Mouse (Mus musculus): ENCODE measurements around the gene Rbl1. TPM values are rescaled to one million over a fixed set of nuclear protein-coding genes. Genes with fewer than 3 reads are reported as not detected.

The Rbl1 gene
- polyA plus RNA-seq, 1 experiment, result 4.1 TPM

DNA sequence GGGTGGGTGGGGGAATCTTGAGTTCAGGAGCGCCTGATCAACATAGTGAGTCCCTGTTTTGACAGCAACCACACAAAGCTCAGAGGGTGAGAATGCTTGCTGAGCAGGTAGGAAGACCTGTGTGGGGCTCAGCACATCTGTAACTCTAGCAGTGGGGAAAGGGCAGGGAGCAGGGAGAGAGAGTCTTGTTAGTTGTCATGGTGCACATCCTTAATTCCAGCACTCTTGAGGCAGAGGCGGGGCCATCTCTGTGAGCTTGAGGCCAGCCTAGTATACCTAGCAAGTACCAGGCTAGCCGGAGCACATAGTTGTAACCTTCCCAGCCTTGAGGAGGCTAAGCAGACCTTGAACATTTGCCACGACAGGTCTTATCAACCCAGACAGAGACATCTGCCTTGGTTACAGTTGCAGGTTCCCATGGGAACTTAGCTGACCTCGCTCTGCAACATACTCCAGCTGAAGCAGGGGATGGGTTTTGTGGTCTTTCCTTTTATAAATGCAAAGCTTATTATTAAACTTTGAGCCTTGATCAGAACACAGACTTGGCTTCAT is 65.0 kb downstream of the Rbl1 start:
- TF ChIP-seq SRF (IDR thresholded peaks at IDR 0.05; ENCODE audit: control insufficient read depth, insufficient read length, low read depth), result no peak
- TF ChIP-seq CEBPB (IDR thresholded peaks at IDR 0.05; ENCODE audit: insufficient read depth, poor library complexity, severe bottlenecking), result no peak
- no peak for TF ChIP-seq USF1 (IDR thresholded peaks at IDR 0.05; ENCODE audit: low read depth)
- TF ChIP-seq REST (IDR thresholded peaks at IDR 0.05; ENCODE audit: insufficient read depth, insufficient read length), result no peak
- TF ChIP-seq E2F4 (IDR thresholded peaks at IDR 0.05; ENCODE audit: insufficient read depth), result no peak
- TF ChIP-seq TCF3 (IDR thresholded peaks at IDR 0.05; ENCODE audit: insufficient read length, low read depth), result no peak
- no peak for TF ChIP-seq MYOG (IDR thresholded peaks at IDR 0.05; ENCODE audit: control insufficient read depth in 1 of 3, insufficient read depth in 1 of 3, insufficient read length in 2 of 3, low read depth in 2 of 3)
- TF ChIP-seq TCF12 (IDR thresholded peaks at IDR 0.05; ENCODE audit: insufficient read depth, poor library complexity, severe bottlenecking), result no peak
- TF ChIP-seq POLR2A (IDR thresholded peaks at IDR 0.05; ENCODE audit: insufficient read length, low read depth), result no peak
- TF ChIP-seq MYOD1 (IDR thresholded peaks at IDR 0.05; ENCODE audit: control insufficient read depth in 1 of 3, insufficient read length in 2 of 3, low read depth in 2 of 3), result no peak
- no peak for TF ChIP-seq POLR2AphosphoS2 (IDR thresholded peaks at IDR 0.05; ENCODE audit: insufficient read length, low read depth)
- no peak for TF ChIP-seq MAX (IDR thresholded peaks at IDR 0.05; ENCODE audit: low read depth)
- no peak overlapping the region for H3K4me3 ChIP-seq
- H3K27me3 ChIP-seq (ENCODE audit: control insufficient read depth, insufficient read depth, insufficient read length), result no peaks in the 10 kb centered on the region
- H3ac ChIP-seq (ENCODE audit: control insufficient read depth, insufficient read length), result no peak overlapping the region
- H3K4me2 ChIP-seq (ENCODE audit: low read depth), result no peak overlapping the region
- no peaks in the 10 kb centered on the region for H3K36me3 ChIP-seq (ENCODE audit: control insufficient read depth, insufficient read depth)
- H3K79me2 ChIP-seq (ENCODE audit: control insufficient read depth, insufficient read depth), result peaks cover 1% of the 10 kb centered on the region

DNA sequence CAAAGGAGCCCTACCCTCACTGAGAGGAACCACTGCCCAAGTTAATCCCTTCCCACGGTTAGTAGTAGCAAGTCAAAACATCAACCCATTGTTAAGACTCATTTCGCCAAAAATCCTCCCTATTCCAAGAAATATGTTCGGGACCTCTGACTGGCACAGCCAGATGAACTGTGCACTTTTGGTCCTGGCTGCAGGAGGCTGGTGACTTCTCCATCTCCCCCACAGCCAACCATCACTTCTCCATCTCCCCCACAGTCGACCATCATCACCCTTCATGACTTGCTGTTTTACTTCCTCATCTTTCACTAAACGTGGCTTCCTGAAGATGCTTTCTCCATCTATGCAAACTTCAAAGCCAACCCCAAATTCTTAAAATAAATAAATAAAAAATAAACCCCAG is 65.5 kb downstream of the Rbl1 start:
- H3K4me2 ChIP-seq (ENCODE audit: low read depth), result no peak overlapping the region
- H3K79me2 ChIP-seq (ENCODE audit: control insufficient read depth, insufficient read depth), result peaks cover 7% of the 10 kb centered on the region
- H3K4me3 ChIP-seq, result no peak overlapping the region
- no peak for TF ChIP-seq MYOD1 (IDR thresholded peaks at IDR 0.05; ENCODE audit: control insufficient read depth in 1 of 3, insufficient read length in 2 of 3, low read depth in 2 of 3)
- TF ChIP-seq SRF (IDR thresholded peaks at IDR 0.05; ENCODE audit: control insufficient read depth, insufficient read length, low read depth), result no peak
- no peak for TF ChIP-seq TCF3 (IDR thresholded peaks at IDR 0.05; ENCODE audit: insufficient read length, low read depth)
- no peak for TF ChIP-seq MYOG (IDR thresholded peaks at IDR 0.05; ENCODE audit: control insufficient read depth in 1 of 3, insufficient read depth in 1 of 3, insufficient read length in 2 of 3, low read depth in 2 of 3)
- no peak for TF ChIP-seq MAX (IDR thresholded peaks at IDR 0.05; ENCODE audit: low read depth)
- TF ChIP-seq USF1 (IDR thresholded peaks at IDR 0.05; ENCODE audit: low read depth), result no peak
- no peak for TF ChIP-seq E2F4 (IDR thresholded peaks at IDR 0.05; ENCODE audit: insufficient read depth)
- TF ChIP-seq TCF12 (IDR thresholded peaks at IDR 0.05; ENCODE audit: insufficient read depth, poor library complexity, severe bottlenecking), result no peak
- TF ChIP-seq REST (IDR thresholded peaks at IDR 0.05; ENCODE audit: insufficient read depth, insufficient read length), result no peak
- no peak for TF ChIP-seq POLR2AphosphoS2 (IDR thresholded peaks at IDR 0.05; ENCODE audit: insufficient read length, low read depth)
- no peak for TF ChIP-seq POLR2A (IDR thresholded peaks at IDR 0.05; ENCODE audit: insufficient read length, low read depth)
- no peak for TF ChIP-seq CEBPB (IDR thresholded peaks at IDR 0.05; ENCODE audit: insufficient read depth, poor library complexity, severe bottlenecking)
- H3K27me3 ChIP-seq (ENCODE audit: control insufficient read depth, insufficient read depth, insufficient read length), result no peaks in the 10 kb centered on the region
- H3K36me3 ChIP-seq (ENCODE audit: control insufficient read depth, insufficient read depth), result no peaks in the 10 kb centered on the region
- no peak overlapping the region for H3ac ChIP-seq (ENCODE audit: control insufficient read depth, insufficient read length)

DNA sequence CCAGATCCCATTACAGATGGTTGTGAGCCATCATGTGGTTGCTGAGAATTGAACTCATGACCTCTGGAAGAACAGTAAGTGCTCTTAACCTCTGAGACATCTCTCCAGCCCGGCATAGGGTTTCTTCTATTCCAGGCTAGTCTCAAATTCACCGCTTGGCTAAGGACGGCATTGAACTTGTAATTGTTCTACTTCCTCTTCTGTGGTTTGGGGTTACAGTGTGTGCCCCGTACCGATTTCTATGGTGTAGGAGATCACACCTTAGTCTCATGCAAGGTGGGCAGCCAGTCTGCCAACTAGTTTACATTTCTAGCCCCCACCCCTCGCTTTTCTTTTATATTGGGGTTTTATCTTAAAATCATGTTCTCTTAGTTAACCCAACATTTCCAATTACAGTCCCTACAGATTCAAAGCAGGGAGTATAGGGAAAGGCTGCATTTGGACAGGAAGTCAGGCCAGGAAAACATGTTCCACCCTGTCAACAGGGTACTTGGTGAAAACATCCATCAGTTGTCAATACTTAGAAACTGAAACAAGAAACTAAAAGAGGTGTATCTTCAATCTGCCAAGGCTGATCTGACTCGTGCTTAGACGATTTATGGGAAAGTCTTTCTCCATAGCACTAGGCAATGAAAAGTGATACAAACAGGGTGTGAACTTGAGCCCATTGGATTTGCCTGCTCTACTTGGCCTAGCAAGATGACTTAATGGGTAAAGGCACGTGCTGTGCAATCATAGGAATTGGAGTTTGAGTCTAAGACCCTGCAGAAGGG is 66.2 kb downstream of the Rbl1 start:
- H3ac ChIP-seq (ENCODE audit: control insufficient read depth, insufficient read length), result no peak overlapping the region
- peaks cover 8% of the 10 kb centered on the region for H3K79me2 ChIP-seq (ENCODE audit: control insufficient read depth, insufficient read depth)
- no peak overlapping the region for H3K4me3 ChIP-seq
- H3K36me3 ChIP-seq (ENCODE audit: control insufficient read depth, insufficient read depth), result no peaks in the 10 kb centered on the region
- no peaks in the 10 kb centered on the region for H3K27me3 ChIP-seq (ENCODE audit: control insufficient read depth, insufficient read depth, insufficient read length)
- H3K4me2 ChIP-seq (ENCODE audit: low read depth), result no peak overlapping the region
- no peak for TF ChIP-seq SRF (IDR thresholded peaks at IDR 0.05; ENCODE audit: control insufficient read depth, insufficient read length, low read depth)
- no peak for TF ChIP-seq USF1 (IDR thresholded peaks at IDR 0.05; ENCODE audit: low read depth)
- TF ChIP-seq E2F4 (IDR thresholded peaks at IDR 0.05; ENCODE audit: insufficient read depth), result no peak
- TF ChIP-seq REST (IDR thresholded peaks at IDR 0.05; ENCODE audit: insufficient read depth, insufficient read length), result no peak
- TF ChIP-seq TCF12 (IDR thresholded peaks at IDR 0.05; ENCODE audit: insufficient read depth, poor library complexity, severe bottlenecking), result no peak
- no peak for TF ChIP-seq MYOD1 (IDR thresholded peaks at IDR 0.05; ENCODE audit: control insufficient read depth in 1 of 3, insufficient read length in 2 of 3, low read depth in 2 of 3)
- no peak for TF ChIP-seq TCF3 (IDR thresholded peaks at IDR 0.05; ENCODE audit: insufficient read length, low read depth)
- no peak for TF ChIP-seq POLR2A (IDR thresholded peaks at IDR 0.05; ENCODE audit: insufficient read length, low read depth)
- no peak for TF ChIP-seq POLR2AphosphoS2 (IDR thresholded peaks at IDR 0.05; ENCODE audit: insufficient read length, low read depth)
- no peak for TF ChIP-seq MAX (IDR thresholded peaks at IDR 0.05; ENCODE audit: low read depth)
- no peak for TF ChIP-seq CEBPB (IDR thresholded peaks at IDR 0.05; ENCODE audit: insufficient read depth, poor library complexity, severe bottlenecking)
- no peak for TF ChIP-seq MYOG (IDR thresholded peaks at IDR 0.05; ENCODE audit: control insufficient read depth in 1 of 3, insufficient read depth in 1 of 3, insufficient read length in 2 of 3, low read depth in 2 of 3)

DNA sequence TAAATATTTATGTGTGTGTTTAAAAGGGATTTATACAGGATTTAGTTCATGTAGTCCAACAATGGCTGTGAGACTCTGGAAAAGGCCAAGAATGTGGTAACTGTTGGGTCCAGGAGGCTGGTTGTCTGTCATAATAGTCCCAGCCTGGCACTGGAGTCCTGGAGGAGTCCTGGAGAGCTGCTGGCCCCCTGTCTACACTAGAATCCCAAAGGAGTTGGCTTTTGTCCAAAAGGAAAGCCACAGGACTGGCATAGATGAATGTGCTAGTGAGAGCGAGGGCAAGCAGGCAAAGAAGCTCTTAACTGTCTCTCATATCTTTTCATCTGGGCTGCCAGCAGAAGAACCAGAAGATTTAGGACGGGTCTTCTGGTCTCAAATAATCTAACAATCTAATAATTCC is 67.7 kb downstream of the Rbl1 start:
- Histone ChIP-seq H3K79me2 (ENCODE audit: control insufficient read depth, insufficient read depth) (peaks cover 13% of the 10 kb centered on the region), H3K27me3 (ENCODE audit: control insufficient read depth, insufficient read depth, insufficient read length) (no peaks in the 10 kb centered on the region), H3K4me3 (no peak overlapping the region), H3K36me3 (ENCODE audit: control insufficient read depth, insufficient read depth) (no peaks in the 10 kb centered on the region), H3ac (ENCODE audit: control insufficient read depth, insufficient read length) (no peak overlapping the region), H3K4me2 (ENCODE audit: low read depth) (no peak overlapping the region)
- TF ChIP-seq REST (IDR thresholded peaks at IDR 0.05; ENCODE audit: insufficient read depth, insufficient read length) (no peak), E2F4 (IDR thresholded peaks at IDR 0.05; ENCODE audit: insufficient read depth) (no peak)

Data from myocyte (in vitro differentiated cells).